Mouse (Mus musculus) liver, postnatal 0 days (tissue): Measurements from ENCODE around the gene Zfr. TPM values are rescaled to one million over a fixed set of nuclear protein-coding genes. Genes with fewer than 3 reads are reported as not detected.

Experiments used
- ATAC-seq: fragments of 200-750 bp; cut with Nextera tagmentation; 2 replicates; pipeline ENCODE4 v1.8.0; 2017; ENCODE audit warnings: mild to moderate bottlenecking, moderate library complexity
- DNase-seq: peaks from one replicate; pipeline ENCODE4 v3.0.0-alpha.2; 2016
- H3K27ac ChIP-seq: fragments of 300-500 bp; sonication (generic); 2 replicates; pipeline ENCODE4 v1.5.1; 2014; ENCODE audit warnings: antibody characterized with exemption, moderate library complexity, mild to moderate bottlenecking, low read depth
- H3K27me3 ChIP-seq: fragments of 300-500 bp; sonication (generic); 2 replicates; pipeline ENCODE4 v1.6.1; 2014; ENCODE audit warnings: low read length, control low read depth, mixed read lengths; ENCODE audit not compliant: insufficient read depth
- H3K36me3 ChIP-seq: fragments of 300-500 bp; sonication (generic); replicated peaks from 2 replicates; pipeline ENCODE4 v1.6.1; 2014; ENCODE audit warnings: mild to moderate bottlenecking, control low read depth, low read length, moderate library complexity, mixed read lengths; ENCODE audit not compliant: insufficient read depth
- H3K4me1 ChIP-seq: fragments of 300-500 bp; sonication (generic); 2 replicates; pipeline ENCODE4 v1.6.1; 2014; ENCODE audit warnings: antibody characterized with exemption, mild to moderate bottlenecking, control low read depth; ENCODE audit not compliant: insufficient read depth
- H3K4me2 ChIP-seq: fragments of 300-500 bp; sonication (generic); 2 replicates; pipeline ENCODE4 v1.6.1; 2014; ENCODE audit warnings: low read depth, mild to moderate bottlenecking, low read length, moderate library complexity, mixed read lengths
- H3K4me3 ChIP-seq: fragments of 300-500 bp; sonication (generic); 2 replicates; pipeline ENCODE4 v1.5.1; 2014; ENCODE audit warnings: low read depth, low read length
- H3K9ac ChIP-seq: fragments of 300-500 bp; sonication (generic); replicated peaks from 2 replicates; pipeline ENCODE4 v1.6.1; 2014; ENCODE audit warnings: mild to moderate bottlenecking, moderate library complexity
- H3K9me3 ChIP-seq: fragments of 300-500 bp; sonication (generic); 2 replicates; pipeline ENCODE4 v1.6.1; 2016; ENCODE audit warnings: mild to moderate bottlenecking, control low read depth, low read length, mixed read lengths
- CTCF ChIP-seq: sonication (generic); IDR thresholded peaks from 2 replicates; pipeline ENCODE4 v1.5.1; 2016; ENCODE audit warnings: antibody characterized with exemption, low read depth
- EP300 ChIP-seq: IDR thresholded peaks from 2 replicates; pipeline ENCODE4 v1.6.1; 2016; ENCODE audit warnings: antibody characterized with exemption, low read depth, mild to moderate bottlenecking
- WGBS: fragments of 180-500 bp; shearing (Covaris S2); extraction: QIAGEN DNeasy Blood & Tissue Kit; methylation state at CpG from one replicate; pipeline ENCODE4 v1.1.7; 2014; ENCODE audit not compliant: insufficient replicate concordance; 5-methylcytosine and 5-hydroxymethylcytosine counted together
- polyA plus RNA-seq: library from polyadenylated mRNA; unstranded; fragments of >200 nt; fragmentation: Nextera tagmentation; extraction: Ambion mirVana; gene quantifications from 2 replicates; pipeline ENCODE4 v1.2.1, GENCODE M21; 2015

Gene Zfr
- polyA plus RNA-seq: 26.6 and 33.5 TPM in 2 replicates

GRCm38 (mm10) chr15:12117242-12118092 lies at the start of gene Zfr:
Gene Zfr, plus strand, starts transcription at chr15:12117831.
- H3K27ac ChIP-seq: peak within 1 kb of the TSS; percentile 93
- peak within 1 kb of the TSS; percentile 94 for H3K9ac ChIP-seq
- no peaks in the 10 kb centered on the region for H3K27me3 ChIP-seq
- TF ChIP-seq EP300: no peak
- peak; percentile 62 for TF ChIP-seq CTCF
- under 1% methylated on average over 56 of the region's 59 CpGs for WGBS
- ATAC-seq: peak; percentile 92
- peaks cover 17% of the 10 kb centered on the region for H3K4me1 ChIP-seq
- peak within 1 kb of the TSS; percentile 92 for H3K4me2 ChIP-seq
- H3K4me3 ChIP-seq: peak within 1 kb of the TSS; percentile 88
- H3K36me3 ChIP-seq: no peaks in the 10 kb centered on the region
- DNase-seq: peak; percentile 92
- no peaks in the 10 kb centered on the region for H3K9me3 ChIP-seq

- H3K4me3 ChIP-seq: no peak overlapping the region
- H3K4me2 ChIP-seq: no peak overlapping the region
- H3K36me3 ChIP-seq: no peaks in the 10 kb centered on the region
- H3K4me1 ChIP-seq: no peaks in the 10 kb centered on the region
- ATAC-seq: no peak
- H3K9ac ChIP-seq: no peak overlapping the region
- no peak for DNase-seq
- H3K27ac ChIP-seq: no peak overlapping the region
- H3K9me3 ChIP-seq: no peaks in the 10 kb centered on the region
- 63% methylated on average over 2 of the region's 2 CpGs for WGBS
- H3K27me3 ChIP-seq: no peaks in the 10 kb centered on the region
- no peak for TF ChIP-seq CTCF
- no peak for TF ChIP-seq EP300
These were observed 49.7 kb upstream of the Zfr start for GRCm38 (mm10) chr15:12067971-12068370.

GRCm38 (mm10) chr15:12068395-12069218 lies 49.0 kb upstream of the Zfr start:
- no peak overlapping the region for H3K9ac ChIP-seq
- 53% methylated on average over 9 of the region's 9 CpGs for WGBS
- no peak overlapping the region for H3K4me3 ChIP-seq
- no peak overlapping the region for H3K4me2 ChIP-seq
- no peaks in the 10 kb centered on the region for H3K27me3 ChIP-seq
- H3K4me1 ChIP-seq: no peaks in the 10 kb centered on the region
- no peak for ATAC-seq
- no peaks in the 10 kb centered on the region for H3K9me3 ChIP-seq
- DNase-seq: no peak
- TF ChIP-seq EP300: no peak
- TF ChIP-seq CTCF: no peak
- no peaks in the 10 kb centered on the region for H3K36me3 ChIP-seq
- H3K27ac ChIP-seq: no peak overlapping the region

GRCm38 (mm10) chr15:12072709-12073336 lies 44.8 kb upstream of the Zfr start:
- Histone ChIP-seq H3K27me3 (no peaks in the 10 kb centered on the region), H3K4me1 (no peaks in the 10 kb centered on the region), H3K4me2 (no peak overlapping the region), H3K9me3 (no peaks in the 10 kb centered on the region), H3K36me3 (no peaks in the 10 kb centered on the region), H3K27ac (no peak overlapping the region), H3K9ac (no peak overlapping the region), H3K4me3 (no peak overlapping the region)
- TF ChIP-seq CTCF (no peak), EP300 (no peak)
- DNase-seq (no peak), ATAC-seq (no peak)
- 75% methylated on average over 7 of the region's 7 CpGs for WGBS

- Histone ChIP-seq H3K27me3 (no peaks in the 10 kb centered on the region), H3K9ac (no peak overlapping the region), H3K4me1 (no peaks in the 10 kb centered on the region), H3K27ac (no peak overlapping the region), H3K4me2 (no peak overlapping the region), H3K4me3 (no peak overlapping the region), H3K36me3 (no peaks in the 10 kb centered on the region), H3K9me3 (no peaks in the 10 kb centered on the region)
- DNase-seq (no peak), ATAC-seq (no peak)
- 87% methylated on average over 6 of the region's 6 CpGs for WGBS
- TF ChIP-seq EP300: no peak
These were observed 43.2 kb upstream of the Zfr start for GRCm38 (mm10) chr15:12074426-12074825.

GRCm38 (mm10) chr15:12082344-12082743 lies 35.3 kb upstream of the Zfr start:
- ATAC-seq (no peak), DNase-seq (no peak)
- Histone ChIP-seq H3K4me2 (no peak overlapping the region), H3K27ac (no peak overlapping the region), H3K27me3 (no peaks in the 10 kb centered on the region), H3K9me3 (no peaks in the 10 kb centered on the region), H3K4me3 (no peak overlapping the region), H3K4me1 (no peaks in the 10 kb centered on the region), H3K36me3 (no peaks in the 10 kb centered on the region), H3K9ac (no peak overlapping the region)
- WGBS: 82% methylated on average over 13 of the region's 13 CpGs
- no peak for TF ChIP-seq CTCF
- no peak for TF ChIP-seq EP300
